ENCODE assay signal across 10 mouse cellular contexts in the genomic region with DNA sequence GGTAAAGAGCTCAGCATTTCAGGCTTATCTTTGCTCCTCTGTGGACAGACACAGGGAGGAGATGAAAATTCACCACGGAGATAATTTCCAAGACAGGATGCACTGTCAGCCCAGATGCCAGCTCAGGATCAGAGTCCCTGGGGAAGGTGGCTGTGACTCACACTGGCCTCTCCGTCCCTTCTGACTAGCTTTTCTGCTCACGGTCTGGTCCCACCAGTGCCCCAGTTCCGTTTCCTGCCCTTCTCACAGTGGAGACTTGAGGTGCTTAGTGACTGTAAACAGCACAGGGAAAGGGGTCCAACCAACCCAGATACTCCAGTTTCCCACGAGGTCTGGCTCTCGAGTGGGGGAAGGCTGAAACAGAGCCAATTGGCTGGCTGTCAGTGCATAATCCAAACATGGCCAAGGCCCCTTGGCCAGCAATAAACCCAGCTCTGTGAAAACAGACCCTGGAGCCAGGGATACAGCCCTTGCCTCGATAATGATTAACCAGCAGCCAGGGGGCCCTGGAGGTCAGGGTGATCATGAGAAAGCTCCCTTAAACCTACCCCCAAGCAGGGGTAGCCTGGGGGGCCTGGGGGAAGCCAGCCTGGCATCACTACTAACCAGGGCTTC.
DNase-seq lines count a peak whose midpoint lies in the region; ATAC-seq and TF ChIP-seq lines count a peak whose summit lies in the region.
"Had no signal": no experiment of that assay in that cellular context is flagged by ENCODE, and none has a peak within 500 bp of the region (broad histone marks: within the 10 kb centered on the region; RNA-seq: fewer than 3 reads in every experiment).

No protein-coding gene starts in this region.

- H3K9me3 ChIP-seq in MEL (replicated peaks; ENCODE audit: insufficient read depth, low read length): no peaks in the 10 kb centered on the region
- no peaks in the 10 kb centered on the region for H3K9me3 ChIP-seq in intestine, embryonic 15.5 days
- H3K9me3 ChIP-seq in liver, embryonic 13.5 days (replicated peaks): no peaks in the 10 kb centered on the region
- H3K9me3 ChIP-seq: embryonic facial prominence, embryonic 12.5 days; limb, embryonic 15.5 days had no signal

- no peak for TF ChIP-seq POLR2A in MEL (IDR thresholded peaks at IDR 0.05; ENCODE audit: control insufficient read depth in 1 of 2, insufficient read depth in 1 of 2, low read depth in 1 of 2, low read length in 2 of 2, poor library complexity in 1 of 2)

- no peaks in the 10 kb centered on the region for H3K79me2 ChIP-seq in MEL (ENCODE audit: control insufficient read depth, insufficient read depth, low read length, poor library complexity)

- TF ChIP-seq RAD21 in MEL (IDR thresholded peaks at IDR 0.05; ENCODE audit: low read depth, low read length): no peak

- peaks cover 0 to 40% of the 10 kb centered on the region in 2 experiments; a peak in 3 of 4 replicates for H3K4me1 ChIP-seq in MEL (ENCODE audit: control insufficient read depth in 1 of 2, insufficient read depth in 2 of 2, low read length in 2 of 2)
- peaks cover 22% of the 10 kb centered on the region for H3K4me1 ChIP-seq in intestine, embryonic 15.5 days (replicated peaks)
- peaks cover 73% of the 10 kb centered on the region for H3K4me1 ChIP-seq in liver, embryonic 13.5 days (replicated peaks)
- H3K4me1 ChIP-seq: embryonic facial prominence, embryonic 12.5 days had no signal

- ATAC-seq in frontal cortex, adult (ENCODE audit: low TSS enrichment): 0 out of 2 replicates have a peak, but pooled peaks have one; percentile 52
- peak; percentile 86 for ATAC-seq in intestine, embryonic 15.5 days
- ATAC-seq in liver, embryonic 13.5 days (ENCODE audit: low read depth): peak; percentile 58

- WGBS in intestine, embryonic 15.5 days: 6% methylated on average over 7 of the region's 7 CpGs
- 23% methylated on average over 7 of the region's 7 CpGs for WGBS in liver, embryonic 13.5 days (ENCODE audit: insufficient replicate concordance)

- peak overlapping the region; percentile 29 for H3K9ac ChIP-seq in MEL (ENCODE audit: control insufficient read depth, low read depth, low read length, poor library complexity, severe bottlenecking)
- peak overlapping the region; percentile 30 for H3K9ac ChIP-seq in intestine, embryonic 15.5 days
- H3K9ac ChIP-seq in liver, embryonic 13.5 days: peak overlapping the region; percentile 64
- H3K9ac ChIP-seq: embryonic facial prominence, embryonic 12.5 days; limb, embryonic 15.5 days had no signal

- H3K27ac ChIP-seq in MEL (ENCODE audit: control insufficient read depth, low read depth, low read length): peak overlapping the region; percentile 45
- H3K27ac ChIP-seq in intestine, embryonic 15.5 days: peak overlapping the region; percentile 92
- H3K27ac ChIP-seq in liver, embryonic 13.5 days: peak overlapping the region; percentile 88
- H3K27ac ChIP-seq: embryonic facial prominence, embryonic 12.5 days; limb, embryonic 15.5 days had no signal

- DNase-seq in frontal cortex, postnatal 25 days (ENCODE audit: low spot score in 2 of 2): no peak
- DNase-seq in MEL (ENCODE audit: low read depth, low spot score): no peak
- peak; percentile 29 for DNase-seq in liver, embryonic 13.5 days
- DNase-seq in splenic B cell, adult 2 months (ENCODE audit: low read depth, low spot score): peak; percentile 33
- DNase-seq in adrenal gland, adult 18-20 months (ENCODE audit: low spot score in 2 of 2): no peak
- no peak for DNase-seq in urinary bladder, adult 2 months (ENCODE audit: low spot score)

- H3K4me2 ChIP-seq in intestine, embryonic 15.5 days (replicated peaks): peak overlapping the region; percentile 48
- H3K4me2 ChIP-seq in liver, embryonic 13.5 days: peak overlapping the region; percentile 58
- H3K4me2 ChIP-seq: embryonic facial prominence, embryonic 12.5 days; limb, embryonic 15.5 days had no signal

- TF ChIP-seq CTCF in MEL (IDR thresholded peaks at IDR 0.05 in 2 of 3, conservative IDR thresholded peaks at IDR 0.05 in 1 of 3; ENCODE audit: control insufficient read depth in 1 of 3, insufficient read depth in 1 of 3, low read depth in 2 of 3, low read length in 3 of 3, poor library complexity in 1 of 3, severe bottlenecking in 1 of 3): no peak

- peak overlapping the region in 1 of 2 experiments; percentile 27; a peak in 2 of 4 replicates for H3K4me3 ChIP-seq in MEL (ENCODE audit: control insufficient read depth in 1 of 2, insufficient read depth in 1 of 2, low read depth in 2 of 2, low read length in 2 of 2)
- no peak overlapping the region for H3K4me3 ChIP-seq in intestine, embryonic 15.5 days (replicated peaks)
- H3K4me3 ChIP-seq in liver, embryonic 13.5 days (replicated peaks): 0 out of 2 replicates have a peak overlapping the region, but pooled peaks have one; percentile 1
- H3K4me3 ChIP-seq: embryonic facial prominence, embryonic 12.5 days; limb, embryonic 15.5 days had no signal

- no peaks in the 10 kb centered on the region for H3K27me3 ChIP-seq in MEL (ENCODE audit: control insufficient read depth in 1 of 2, insufficient read depth in 2 of 2, low read length in 2 of 2)
- H3K27me3 ChIP-seq in intestine, embryonic 15.5 days (replicated peaks): no peaks in the 10 kb centered on the region
- no peaks in the 10 kb centered on the region for H3K27me3 ChIP-seq in liver, embryonic 13.5 days
- no peaks in the 10 kb centered on the region for H3K27me3 ChIP-seq in splenic B cell, adult 2 months (ENCODE audit: control insufficient read depth, insufficient read depth, low read length, poor library complexity, severe bottlenecking)
- H3K27me3 ChIP-seq: embryonic facial prominence, embryonic 12.5 days had no signal

- H3K36me3 ChIP-seq in MEL (ENCODE audit: control insufficient read depth in 1 of 2, insufficient read depth in 2 of 2, low read length in 2 of 2): peaks cover 0 to 22% of the 10 kb centered on the region in 2 experiments; a peak in 2 of 4 replicates
- H3K36me3 ChIP-seq in intestine, embryonic 15.5 days: no peaks in the 10 kb centered on the region
- no peaks in the 10 kb centered on the region for H3K36me3 ChIP-seq in liver, embryonic 13.5 days
- no peaks in the 10 kb centered on the region for H3K36me3 ChIP-seq in splenic B cell, adult 2 months (ENCODE audit: control insufficient read depth, insufficient read depth, low read length, poor library complexity, severe bottlenecking)
- H3K36me3 ChIP-seq: embryonic facial prominence, embryonic 12.5 days; limb, embryonic 15.5 days had no signal

- TF ChIP-seq EP300 in MEL (IDR thresholded peaks at IDR 0.05; ENCODE audit: low read depth in 1 of 2, low read length in 2 of 2): no peak

TF ChIP-seq in MEL, 35 proteins besides CTCF, POLR2A, EP300 and RAD21:
- TF ChIP-seq TAL1 (IDR thresholded peaks at IDR 0.05; ENCODE audit: low read length) (peak; percentile 39), ELF1 (IDR thresholded peaks at IDR 0.05; ENCODE audit: low read depth, low read length) (no peak), MYB (IDR thresholded peaks at IDR 0.05; ENCODE audit: low read depth, low read length) (no peak), TCF12 (IDR thresholded peaks at IDR 0.05; ENCODE audit: low read depth, low read length) (no peak), MYC (IDR thresholded peaks at IDR 0.05; ENCODE audit: low read depth, low read length) (no peak), RCOR1 (IDR thresholded peaks at IDR 0.05; ENCODE audit: low read depth, low read length) (0 out of 2 replicates have a peak, but pooled peaks have one; percentile 22), GABPA (IDR thresholded peaks at IDR 0.05; ENCODE audit: low read depth, low read length) (no peak)

Comparison
In these comparisons a context has a peak if more than half of its experiments do, and no peak if none do; other contexts are left out.
1. DNase-seq: peak in liver, embryonic 13.5 days (single experiment) and splenic B cell, adult 2 months (single experiment); none in frontal cortex, postnatal 25 days (0 of 2), MEL (single experiment), adrenal gland, adult 18-20 months (0 of 2) and urinary bladder, adult 2 months (single experiment).
2. Peak in every context shown above with its lines, with median percentiles within 50 percentile points of each other: ATAC-seq, H3K27ac ChIP-seq and H3K9ac ChIP-seq.